Mouse (Mus musculus) heart, postnatal 14 days (tissue): ENCODE data around the gene Mrps14. TPM values are rescaled to one million over a fixed set of nuclear protein-coding genes. Genes with fewer than 3 reads are reported as not detected.

Experiments
- DNase-seq, 2 experiments: peaks; one replicate each; pipeline ENCODE4 v3.0.0; 2021 to 2022
- intact Hi-C: fragments of 180-260 bp; cut with DNase I; formaldehyde crosslinking; loops from one replicate; pipeline ENCODE4 v1.15.1; 2025
- total RNA-seq, 2 experiments: library from RNA; stranded (reverse); gene quantifications; 2 replicates each; pipeline ENCODE4 v1.2.3; 2021

Gene Mrps14
- total RNA-seq, 2 experiments from 2014 or later, result 88.8 to 98.5 TPM

DNA sequence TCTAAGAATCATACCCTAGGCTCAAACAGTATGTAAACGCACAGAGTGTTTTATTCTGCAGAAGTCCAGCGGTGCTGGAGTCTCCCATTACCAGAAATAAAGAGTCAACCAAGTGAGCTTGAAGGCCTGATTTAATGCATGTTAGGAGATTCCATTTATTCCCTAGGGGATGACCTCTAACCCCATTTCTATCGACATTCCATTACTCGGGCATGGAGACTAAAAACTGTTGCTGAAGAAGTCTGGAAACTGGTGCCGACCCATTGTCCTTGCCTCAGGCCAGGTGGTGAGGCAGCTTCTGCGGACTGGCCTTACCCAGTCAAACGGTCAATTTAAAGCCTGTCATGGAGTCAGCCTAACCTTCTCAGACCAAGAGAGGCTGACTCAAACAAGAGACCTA, 19.2 kb downstream of the Mrps14 start:
- intact Hi-C loops, result loop anchor here (10.0 kb wide), 1 partner anchor 821 kb away; the partner anchor contains the start of gene Zbtb37
- no peak for DNase-seq

DNA sequence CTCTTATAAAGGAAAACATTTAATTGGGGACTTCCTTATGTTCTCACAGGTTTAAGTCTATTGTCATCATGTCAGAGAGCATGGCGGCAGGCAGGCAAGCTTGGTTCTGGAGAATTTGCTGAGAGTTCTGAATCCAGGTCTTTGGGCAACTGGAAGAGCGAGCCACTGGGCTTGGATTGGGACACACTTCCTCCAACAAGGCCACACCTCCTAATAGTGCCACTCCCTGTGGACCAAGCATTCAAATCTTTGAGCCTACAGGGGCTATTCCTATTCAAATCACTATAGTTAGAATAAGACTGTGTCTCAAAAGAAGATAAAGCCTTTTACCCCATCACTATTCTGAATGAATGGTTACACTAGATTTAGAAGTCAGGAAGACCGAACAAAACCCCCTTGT, 22.9 kb downstream of the Mrps14 start:
- intact Hi-C loops, result loop anchor here (10.0 kb wide), 1 partner anchor 817 kb away; the partner anchor contains the start of gene Zbtb37
- DNase-seq, result no peak

DNA sequence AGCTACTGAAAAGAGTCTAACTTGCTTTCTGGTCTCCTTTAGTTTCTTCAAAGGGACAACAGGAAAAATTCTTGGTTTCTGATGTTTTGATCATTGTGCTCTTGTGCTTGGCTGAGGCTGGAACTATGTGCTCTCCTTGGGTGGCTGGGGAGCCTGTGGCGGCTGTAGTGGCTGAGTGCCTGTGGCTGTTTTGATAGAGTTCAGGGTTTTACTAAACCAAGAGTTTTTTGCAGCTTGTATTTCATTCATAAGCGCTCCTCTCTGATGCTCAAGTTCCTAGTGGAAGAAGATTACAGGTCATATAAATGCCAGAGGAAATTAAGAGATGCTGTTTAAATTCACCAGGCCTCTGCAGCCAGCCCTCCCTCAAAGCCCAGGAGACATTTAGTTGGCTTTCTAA, 29.1 kb downstream of the Mrps14 start:
- no peak for DNase-seq
- intact Hi-C loops, result no loop called here

DNA sequence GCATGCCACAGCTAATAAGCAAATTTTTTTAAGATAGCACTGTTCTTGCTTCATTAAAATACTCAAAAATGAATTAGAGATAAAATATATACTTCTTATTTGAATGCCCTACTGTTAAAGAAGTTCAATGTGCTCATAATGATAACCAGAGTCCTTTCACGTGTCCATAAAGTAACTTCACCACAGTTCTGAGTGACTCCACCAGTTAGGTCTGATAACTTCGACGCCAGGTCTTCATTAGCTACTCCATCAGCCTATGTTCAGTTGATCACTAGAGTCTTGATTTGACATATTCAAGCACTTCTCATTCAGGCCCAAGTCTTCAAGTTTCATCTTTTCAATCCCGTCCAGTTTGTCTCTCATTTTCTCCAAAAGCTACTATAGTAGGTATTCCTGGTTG, 32.2 kb downstream of the Mrps14 start:
- no peak for DNase-seq
- intact Hi-C loops, result no loop called here

DNA sequence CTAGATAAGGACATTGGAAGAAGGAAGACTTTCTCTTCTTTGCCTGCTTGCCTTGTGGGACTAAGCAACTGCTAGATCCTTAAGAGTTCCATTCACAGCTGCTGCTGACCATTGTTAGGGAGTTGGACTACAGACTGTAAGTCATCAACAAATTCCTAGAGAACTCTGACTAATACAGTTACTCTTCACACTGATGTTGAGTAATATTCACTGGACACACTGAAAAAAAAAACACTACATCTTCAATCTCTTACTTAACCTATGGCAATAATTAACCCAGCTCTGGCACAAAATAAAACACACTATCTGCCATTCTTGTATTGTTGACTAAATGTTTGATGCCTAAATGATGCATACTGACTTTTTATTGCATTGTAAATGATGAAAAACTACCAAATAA, 32.8 kb downstream of the Mrps14 start:
- intact Hi-C loops, result no loop called here

DNA sequence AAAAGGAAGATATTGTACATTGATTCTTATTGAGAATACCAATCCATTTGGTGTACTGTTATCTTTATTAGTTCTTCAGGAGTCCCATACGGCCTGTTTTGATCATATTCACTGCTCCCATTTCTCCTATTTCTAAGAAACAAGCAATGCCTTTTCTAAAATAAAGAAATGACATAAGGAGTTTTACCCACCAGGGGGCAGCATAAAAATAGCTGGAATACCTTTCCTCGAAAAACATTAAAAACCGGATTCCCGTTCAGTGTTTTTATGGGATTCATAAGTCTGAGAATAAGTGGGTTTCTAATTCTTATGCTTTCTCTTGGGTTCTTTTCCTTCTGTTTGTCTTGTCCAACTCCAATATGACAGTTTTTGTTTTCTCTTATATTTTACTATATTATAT, 36.0 kb downstream of the Mrps14 start:
- intact Hi-C loops, result loop anchor here (2.0 to 5.0 kb wide), 2 partner anchors 146 to 486 kb away; no protein-coding TSS in a partner anchor
- DNase-seq, result peak in 1 of 2 experiments; percentile 55

More for the DNA sequence above, 32.8 kb downstream of the Mrps14 start:
- DNase-seq, result no peak

DNA sequence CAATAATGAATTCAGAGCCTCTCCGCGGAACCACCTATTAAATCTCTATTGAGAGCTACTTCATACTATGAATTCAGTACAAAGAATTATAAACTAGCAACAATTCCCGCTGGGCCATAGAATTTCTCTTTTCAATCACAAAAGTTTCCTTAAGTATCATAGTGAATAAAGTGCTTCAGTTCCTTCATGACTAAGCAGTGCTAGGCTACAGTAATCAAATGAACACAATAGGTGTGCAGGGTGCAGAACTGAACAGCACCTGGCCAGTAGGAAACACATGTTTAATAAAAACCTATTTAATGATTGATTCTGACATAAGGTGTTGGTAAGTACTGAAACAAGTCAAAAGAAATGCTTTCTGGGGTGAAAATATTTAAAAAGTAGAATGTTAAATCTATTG, 37.1 kb downstream of the Mrps14 start:
- DNase-seq, result no peak
- intact Hi-C loops, result loop anchor here (5.0 kb wide), 1 partner anchor 485 kb away; no protein-coding TSS in a partner anchor

DNA sequence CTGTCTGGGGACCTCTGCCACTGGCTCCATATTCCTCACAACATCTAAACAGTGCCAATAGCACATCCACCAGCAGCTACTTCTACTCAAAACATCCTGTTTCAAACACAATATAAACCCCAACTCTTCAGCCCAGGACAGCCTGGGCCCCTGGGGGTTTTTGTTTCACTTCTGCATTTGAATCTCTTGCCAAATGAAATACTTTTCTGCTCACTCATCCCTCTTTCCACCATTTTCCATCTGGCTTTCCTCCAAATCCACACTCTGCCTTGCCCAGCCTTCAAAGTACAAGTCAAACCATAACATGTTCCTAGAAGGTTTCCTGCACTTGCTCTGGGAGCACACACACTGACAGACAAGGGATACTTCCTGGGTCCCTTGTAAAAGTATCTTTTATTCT, 38.9 kb downstream of the Mrps14 start:
- DNase-seq, result peak; percentile 10 to 36
- intact Hi-C loops, result loop anchor here (5.0 kb wide), 1 partner anchor 483 kb away; no protein-coding TSS in a partner anchor

DNA sequence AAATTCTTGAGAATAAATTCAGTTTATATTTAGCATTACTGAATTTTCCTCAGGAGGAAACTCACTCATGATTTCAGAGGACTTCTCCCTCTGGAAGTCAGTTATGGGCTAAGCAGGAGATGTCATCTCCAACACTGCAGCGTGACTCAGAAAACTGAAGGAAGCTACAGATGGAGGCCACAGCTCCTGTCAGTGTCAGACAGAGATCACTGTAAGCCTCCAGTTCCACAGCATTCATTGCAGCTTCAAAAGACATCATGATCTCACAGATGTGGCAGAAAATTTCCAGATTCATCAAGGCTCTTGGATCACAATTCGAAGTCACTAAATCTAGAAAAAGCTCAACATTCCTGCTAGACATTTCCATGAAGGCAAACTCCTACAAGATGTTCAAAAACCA, 43.0 kb downstream of the Mrps14 start:
- DNase-seq, result no peak
- intact Hi-C loops, result no loop called here

DNA sequence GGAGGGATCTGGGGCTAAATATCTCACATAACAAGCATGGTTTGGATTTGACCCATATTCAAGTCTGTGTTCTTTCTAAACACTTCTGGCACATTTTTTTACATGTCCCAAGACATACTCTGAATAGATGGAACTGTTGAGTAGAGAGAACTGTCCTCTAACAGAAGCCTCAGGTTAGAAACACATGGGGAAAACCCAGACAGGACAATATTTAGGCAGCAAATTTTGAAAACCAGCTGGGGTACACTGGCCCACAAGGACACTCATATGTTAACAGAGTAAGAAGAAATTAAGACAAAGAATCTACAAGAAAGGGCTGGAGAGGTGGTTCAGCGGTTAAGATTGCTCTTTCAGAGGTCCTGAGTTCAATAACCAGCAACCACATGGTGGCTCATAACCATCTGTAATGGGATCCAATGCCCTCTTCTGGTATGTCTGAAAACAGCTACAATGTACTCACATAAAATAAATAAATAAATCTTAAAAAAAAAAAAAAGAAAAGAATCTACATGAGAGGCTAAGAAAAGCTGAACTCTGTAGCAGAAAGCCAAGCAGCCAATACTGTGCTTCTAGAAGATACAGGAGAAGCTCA, 43.9 kb downstream of the Mrps14 start:
- DNase-seq, result no peak
- intact Hi-C loops, result no loop called here

DNA sequence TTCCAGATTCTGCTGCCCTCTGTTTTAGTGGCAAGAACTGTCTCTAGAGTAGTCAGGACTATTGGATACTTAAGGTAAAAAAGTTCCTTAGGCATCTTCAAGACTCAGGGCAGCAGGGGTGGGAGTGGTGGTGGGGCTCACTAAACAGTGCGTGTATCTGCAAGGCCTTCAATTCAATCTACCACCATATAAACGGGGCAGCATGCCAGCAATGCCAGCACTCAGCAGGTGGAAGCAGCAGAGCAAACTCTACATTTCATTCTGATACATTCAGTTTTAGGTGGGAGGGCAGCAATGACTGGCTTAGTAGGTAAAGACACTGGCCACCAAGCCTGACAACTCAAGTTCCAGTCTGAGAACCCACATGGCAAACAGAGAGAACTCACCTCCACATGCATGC, 45.1 kb downstream of the Mrps14 start:
- intact Hi-C loops, result no loop called here
- DNase-seq, result no peak

DNA sequence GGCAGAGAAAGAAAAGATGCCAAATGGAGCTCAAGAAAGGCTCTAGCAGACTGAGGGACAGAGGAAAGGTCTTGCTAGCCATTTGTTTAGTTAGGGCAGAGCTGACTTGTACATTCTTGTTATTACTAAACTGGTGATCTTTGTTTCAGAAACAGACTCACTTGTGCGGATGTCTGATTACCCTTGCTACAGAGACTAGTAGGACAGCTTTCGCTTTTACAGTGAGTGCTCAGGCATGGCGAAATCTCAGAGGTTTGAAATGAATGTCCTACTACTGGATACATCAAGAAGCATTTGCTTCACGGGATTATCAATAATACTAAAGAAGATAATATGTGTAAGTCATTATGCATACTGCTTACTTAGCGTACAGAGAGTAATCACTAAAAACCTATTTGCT, 49.7 kb downstream of the Mrps14 start:
- DNase-seq, result no peak
- intact Hi-C loops, result no loop called here

DNA sequence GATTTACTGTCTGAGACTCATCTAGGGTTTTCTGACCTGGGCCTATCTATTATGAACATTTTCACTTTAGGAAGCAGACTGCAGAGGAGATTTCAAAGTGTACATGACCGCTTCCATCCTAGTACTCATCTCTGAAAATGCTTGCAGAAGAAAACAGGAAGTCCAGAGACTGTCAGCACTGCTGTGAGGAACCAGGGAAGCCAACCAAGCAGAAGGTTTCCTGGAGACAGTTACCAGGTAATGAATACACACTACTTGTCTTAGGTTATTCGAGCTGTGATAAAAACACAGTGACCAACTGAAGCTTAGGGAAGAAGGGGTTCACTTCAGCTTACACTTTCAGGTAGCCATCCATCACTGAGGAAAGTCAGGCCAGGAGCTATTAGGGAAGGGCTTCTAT, 50.9 kb downstream of the Mrps14 start:
- no peak for DNase-seq

DNA sequence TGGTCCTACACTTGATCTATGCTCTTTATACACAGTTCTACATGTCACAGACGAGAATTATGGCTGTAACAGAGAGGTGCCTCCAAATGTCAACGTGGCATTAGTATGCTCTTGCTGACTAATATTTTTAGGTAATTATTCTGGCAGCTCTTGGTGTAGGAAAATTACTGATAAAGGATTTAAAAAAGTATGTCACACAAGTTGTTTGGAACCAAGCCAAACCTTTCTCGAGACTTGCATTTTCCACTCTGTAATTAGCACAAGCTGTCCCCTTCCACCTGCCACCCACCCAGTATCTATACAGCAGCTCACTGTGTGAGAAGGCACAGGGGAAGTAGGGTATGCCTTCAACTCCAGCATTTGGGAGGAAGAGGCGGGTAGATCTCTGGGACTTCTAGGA, 51.8 kb downstream of the Mrps14 start:
- intact Hi-C loops, result no loop called here
- no peak for DNase-seq

More for the DNA sequence above, 50.9 kb downstream of the Mrps14 start:
- intact Hi-C loops, result no loop called here

DNA sequence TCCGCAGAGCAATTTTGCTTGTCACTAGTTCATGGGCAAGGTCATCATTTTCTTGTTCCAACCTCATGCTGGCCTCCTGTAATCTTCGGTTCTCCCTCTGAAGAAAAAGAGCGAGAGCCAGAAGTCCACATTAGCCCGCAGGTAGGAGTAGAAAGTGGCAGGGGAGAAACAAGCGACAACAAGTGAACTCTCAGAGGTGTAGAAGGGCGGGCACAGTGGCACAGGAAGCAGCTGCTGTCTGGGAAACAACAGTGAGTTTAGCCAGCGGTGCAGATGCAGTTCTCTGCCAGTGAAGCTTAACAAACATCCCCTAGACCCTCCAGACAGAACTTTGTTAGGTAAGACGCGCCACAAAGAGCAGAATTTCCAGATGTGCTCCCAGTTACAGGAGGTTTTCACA, 52.5 kb downstream of the Mrps14 start:
- intact Hi-C loops, result no loop called here
- DNase-seq, result no peak

DNA sequence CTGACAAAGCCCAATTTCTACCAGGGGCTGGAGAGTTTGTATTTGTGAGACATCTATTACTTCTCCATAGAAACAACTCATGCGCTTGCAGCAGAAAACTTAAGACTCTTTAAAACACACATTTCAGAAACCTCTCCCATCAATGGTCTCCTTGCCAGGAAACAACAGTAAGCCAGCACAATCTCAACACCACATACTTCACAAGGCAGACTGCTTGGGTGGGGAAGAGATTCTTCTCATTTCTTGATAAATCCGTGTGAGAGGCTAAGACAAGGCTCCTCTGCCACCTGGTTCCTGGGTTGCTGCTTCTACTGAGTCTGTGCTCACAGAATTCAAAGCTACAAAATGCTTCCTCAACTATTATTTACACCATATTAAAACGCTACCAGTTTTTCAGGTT, 54.8 kb downstream of the Mrps14 start:
- DNase-seq, result no peak
- intact Hi-C loops, result no loop called here

DNA sequence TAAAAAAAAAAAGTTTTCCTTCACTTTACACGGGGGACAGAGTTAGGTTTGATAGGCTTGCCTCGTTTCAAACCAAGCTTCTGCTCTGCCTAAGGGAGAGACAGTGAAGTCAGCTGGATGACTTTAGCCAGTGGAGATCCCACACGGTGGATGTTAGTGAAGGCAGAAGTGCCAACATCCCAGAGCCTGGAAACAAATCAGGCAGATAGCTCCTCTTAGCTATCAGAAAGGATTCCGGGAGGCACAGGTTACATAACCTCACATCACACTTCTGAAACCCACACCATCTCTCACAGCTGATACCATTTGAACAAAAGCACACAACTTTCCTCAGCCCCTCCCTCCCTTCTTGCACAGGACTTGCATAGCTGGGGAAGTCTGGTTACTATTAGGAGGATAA, 55.8 kb downstream of the Mrps14 start:
- no peak for DNase-seq
- intact Hi-C loops, result no loop called here

DNA sequence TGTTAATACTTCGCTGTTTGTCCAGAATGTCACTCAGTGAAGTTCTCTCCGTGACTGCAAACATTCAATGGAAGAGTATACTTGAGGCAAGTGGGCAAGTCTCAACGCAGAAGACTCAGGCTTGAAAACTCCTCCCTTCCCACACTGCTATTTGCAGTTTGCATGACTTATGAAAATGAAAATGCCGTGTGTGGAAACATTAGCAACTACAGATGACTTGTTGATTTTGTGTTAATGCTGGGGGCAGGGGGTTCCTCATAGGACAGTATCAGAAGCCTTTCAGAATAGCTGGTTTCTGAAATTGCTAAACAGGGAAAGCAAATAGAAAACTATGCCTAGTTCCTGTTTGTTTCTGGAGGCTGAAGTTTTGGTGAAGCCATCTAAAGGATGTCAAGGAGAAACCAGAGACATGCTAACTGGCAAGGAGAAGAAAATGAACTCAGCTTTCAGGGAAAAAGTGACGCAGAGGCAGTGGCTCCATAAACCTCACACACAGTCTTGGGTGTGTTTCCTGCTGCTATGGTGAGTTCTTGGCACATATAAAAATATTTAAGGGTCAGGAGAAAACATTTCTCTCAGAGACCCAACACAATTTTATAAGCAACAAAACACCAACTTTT, 56.5 kb downstream of the Mrps14 start:
- DNase-seq, result no peak
- intact Hi-C loops, result no loop called here
